Mouse (Mus musculus) layer of hippocampus, postnatal 36 days (tissue): ENCODE data around the gene Gpr152. TPM values are rescaled to one million over a fixed set of nuclear protein-coding genes. Genes with fewer than 3 reads are reported as not detected.

Experiments used
- DNase-seq, 2 experiments: peaks; one replicate each; pipeline ENCODE4 v3.0.0; 2022
- total RNA-seq, 2 experiments: library from RNA; stranded (reverse); gene quantifications; 2 replicates each; pipeline ENCODE4 v1.2.3; 2021

The Gpr152 gene
- under 1 TPM; 0.10 TPM for total RNA-seq

DNA sequence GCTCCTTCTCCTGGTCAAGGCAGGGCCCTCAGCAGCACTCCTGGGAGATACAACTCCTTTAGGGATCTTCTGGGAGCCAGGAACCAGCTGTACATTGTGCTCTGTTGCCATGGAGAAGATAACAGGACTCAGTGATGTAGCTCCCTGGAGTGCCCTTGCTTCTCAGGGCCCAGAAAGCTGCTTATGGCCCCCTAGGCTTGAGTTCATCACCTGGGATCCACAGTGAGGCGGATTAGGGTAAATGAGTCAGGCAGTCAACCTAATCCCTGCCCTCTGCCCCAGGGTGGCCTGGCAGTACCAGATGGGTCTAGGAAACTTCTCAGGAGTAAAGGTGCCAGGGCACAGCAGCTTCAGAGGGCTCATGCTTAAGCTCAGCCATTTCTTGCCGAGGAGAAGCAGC lies at the start of gene Gpr152:
Gene Gpr152, plus strand, starts transcription at position 342 of the 400 bp plus-strand sequence.
- no peak for DNase-seq

- no peak for DNase-seq
Observed at GRCm38 (mm10) chr19:4090446-4090845, 49.1 kb upstream of the Gpr152 start.

- DNase-seq = no peak
Observed at GRCm38 (mm10) chr19:4091383-4091782, 48.2 kb upstream of the Gpr152 start.

- no peak for DNase-seq
Observed at GRCm38 (mm10) chr19:4092750-4093149, 46.8 kb upstream of the Gpr152 start.

GRCm38 (mm10) chr19:4093772-4094171 lies 45.8 kb upstream of the Gpr152 start:
- DNase-seq = no peak

DNA sequence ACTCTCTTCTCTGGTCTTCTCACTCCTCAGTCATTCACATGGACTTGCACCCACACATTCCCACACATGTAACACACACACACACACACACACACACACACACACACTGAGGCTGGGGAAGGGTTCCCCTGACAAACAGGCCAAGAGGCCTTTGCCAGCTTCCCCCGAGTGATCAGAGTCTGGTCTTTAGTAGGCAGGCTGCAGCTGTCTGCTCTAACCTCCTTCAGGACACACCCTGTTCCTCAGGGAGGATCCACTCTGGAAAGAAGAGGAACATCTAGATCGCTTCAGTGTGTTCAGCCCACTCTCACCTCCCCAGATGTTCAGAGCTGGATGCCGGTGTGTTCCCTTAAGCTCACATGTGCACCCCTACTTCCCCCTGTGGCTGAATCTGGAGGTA lies 45.2 kb upstream of the Gpr152 start:
- DNase-seq = no peak

DNA sequence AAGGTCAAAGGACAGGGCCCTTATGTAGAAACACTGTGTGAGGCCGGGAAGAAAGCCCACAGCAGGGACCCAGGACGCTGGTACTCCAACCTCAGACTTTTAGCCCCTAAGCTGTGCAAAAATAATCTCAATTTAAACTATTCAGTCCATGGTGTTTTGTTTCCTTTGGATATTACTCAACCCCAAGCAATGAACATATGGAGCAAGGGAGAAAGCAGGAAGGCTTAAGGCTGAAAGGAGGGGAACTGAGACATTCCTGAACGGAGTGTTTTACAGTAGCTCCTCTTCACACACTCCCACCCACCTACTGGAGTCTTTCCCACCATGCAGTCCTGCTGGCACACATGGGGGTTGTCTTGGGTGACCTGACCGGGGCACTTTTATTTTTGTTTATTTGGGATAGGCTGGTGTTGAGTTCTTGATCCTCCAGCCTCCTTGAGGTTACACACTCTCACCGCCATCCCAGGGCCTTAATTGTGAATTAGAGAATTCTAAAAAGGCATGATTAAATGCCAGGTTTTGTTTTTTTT lies 44.7 kb upstream of the Gpr152 start:
- DNase-seq = no peak

- DNase-seq = no peak
Observed at GRCm38 (mm10) chr19:4095802-4096201, 43.8 kb upstream of the Gpr152 start.

GRCm38 (mm10) chr19:4096642-4097440 lies 42.7 kb upstream of the Gpr152 start, which contains the start of gene Cdk2ap2:
Gene Cdk2ap2, plus strand, starts transcription at chr19:4097182.
- peak; percentile 100 for DNase-seq

GRCm38 (mm10) chr19:4097441-4097825 lies 42.2 kb upstream of the Gpr152 start:
- no peak for DNase-seq

GRCm38 (mm10) chr19:4098426-4098825 lies 41.2 kb upstream of the Gpr152 start:
- no peak for DNase-seq

DNA sequence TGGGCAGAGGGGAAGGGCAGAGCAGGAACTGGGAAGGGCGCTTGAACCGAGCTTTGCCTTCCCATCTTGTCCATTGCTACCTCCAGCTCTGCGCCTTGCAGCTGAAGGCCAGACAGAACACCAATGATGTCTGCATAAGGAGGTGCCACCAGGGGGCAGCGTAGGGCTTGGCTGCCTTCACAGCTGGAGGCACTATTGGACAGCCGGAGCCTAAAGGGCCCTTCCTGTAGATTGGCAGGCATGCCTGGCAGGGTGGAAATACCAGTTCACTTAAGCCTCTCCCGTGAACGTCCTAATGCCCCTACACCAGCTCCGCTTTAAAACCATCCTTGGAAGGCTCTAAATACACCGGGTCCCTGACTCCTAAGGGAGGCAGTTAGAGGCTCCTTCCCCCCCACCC lies 40.5 kb upstream of the Gpr152 start:
- DNase-seq = peak; percentile 85 to 86

DNA sequence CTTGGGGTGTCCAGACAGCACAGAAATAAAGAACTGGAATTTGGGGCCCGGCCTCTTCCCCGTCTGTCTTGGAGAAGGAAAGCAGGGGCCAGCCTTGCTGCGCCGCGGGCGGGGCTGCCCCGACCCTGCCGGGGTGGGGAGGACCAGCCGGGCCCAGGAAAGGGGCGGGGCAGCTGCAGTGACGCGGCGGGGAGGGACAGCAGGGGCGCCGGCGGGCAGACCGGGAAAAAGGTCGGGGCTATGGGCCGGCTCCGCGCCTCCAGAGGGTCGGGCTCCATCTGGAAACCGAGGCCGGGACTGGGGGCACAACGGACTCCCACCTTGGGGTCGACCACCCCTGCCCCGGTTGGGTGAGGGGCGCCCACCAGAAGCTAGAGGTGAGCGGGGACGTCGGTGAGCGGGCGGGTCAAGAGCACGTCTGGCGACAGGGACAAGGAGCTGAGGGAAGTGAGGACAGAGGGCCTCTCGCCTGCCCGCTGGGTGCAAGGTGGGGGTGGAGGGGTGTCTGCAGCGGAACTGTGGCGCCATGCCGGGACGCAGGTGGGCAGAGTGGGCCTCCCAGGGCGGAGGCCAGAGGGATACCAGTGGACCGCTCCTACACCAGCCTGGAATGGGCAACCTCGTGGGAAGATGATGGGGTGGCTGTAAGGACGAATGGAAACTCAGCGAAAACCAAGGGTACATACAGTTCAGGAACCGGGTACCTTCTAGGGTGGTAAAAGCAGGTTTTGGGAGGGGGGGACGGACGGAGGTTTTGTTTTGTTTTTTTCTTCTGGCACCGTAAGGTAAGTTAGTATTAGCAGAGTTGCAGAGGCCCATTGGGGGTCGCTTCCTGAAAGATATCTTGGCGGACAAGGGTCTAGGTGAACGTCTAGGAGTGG lies 39.5 kb upstream of the Gpr152 start, which contains the start of gene Pitpnm1:
Gene Pitpnm1, plus strand, starts transcription at position 162 of the 881 bp plus-strand sequence.
- no peak for DNase-seq

- peak; percentile 66 to 71 for DNase-seq
Observed at GRCm38 (mm10) chr19:4100718-4101261, 38.8 kb upstream of the Gpr152 start.

GRCm38 (mm10) chr19:4101466-4101865 lies 38.1 kb upstream of the Gpr152 start:
- DNase-seq = no peak

DNA sequence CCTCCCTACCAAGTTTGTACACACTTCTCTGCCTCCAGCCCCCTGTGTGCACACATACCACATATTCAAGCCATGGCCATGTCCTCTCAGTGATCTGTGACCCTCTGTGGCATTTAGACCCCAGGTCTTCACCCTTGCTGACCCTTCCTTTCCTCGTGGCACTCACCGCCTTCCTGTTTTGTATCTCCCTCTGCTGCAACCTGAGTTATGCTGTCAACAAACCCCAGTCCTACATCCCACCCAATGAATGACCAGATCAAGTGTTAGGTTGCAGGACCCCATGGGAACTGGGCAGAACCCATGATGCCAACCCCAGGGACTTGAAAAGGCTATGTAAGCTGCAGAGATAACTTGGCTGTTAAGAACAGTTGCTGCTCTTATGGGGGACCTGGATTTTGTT lies 37.5 kb upstream of the Gpr152 start:
- no peak for DNase-seq

DNA sequence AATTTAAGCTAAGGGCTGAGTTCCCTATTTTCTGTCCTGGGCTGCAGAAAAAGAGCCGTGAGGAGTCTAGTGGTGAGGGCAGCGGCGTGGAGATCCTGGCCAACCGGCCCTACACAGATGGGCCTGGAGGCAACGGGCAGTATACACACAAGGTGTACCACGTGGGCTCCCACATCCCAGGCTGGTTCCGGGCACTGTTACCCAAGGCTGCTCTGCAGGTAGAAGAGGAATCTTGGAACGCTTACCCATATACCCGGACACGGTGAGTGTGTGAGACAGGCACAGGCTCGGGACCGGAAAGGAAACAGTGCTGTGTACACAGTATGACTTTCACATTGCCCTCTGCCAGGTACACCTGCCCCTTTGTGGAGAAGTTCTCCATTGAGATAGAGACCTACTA lies 37.0 kb upstream of the Gpr152 start:
- DNase-seq = no peak

- no peak for DNase-seq
Observed at GRCm38 (mm10) chr19:4103294-4103693, 36.3 kb upstream of the Gpr152 start.

DNA sequence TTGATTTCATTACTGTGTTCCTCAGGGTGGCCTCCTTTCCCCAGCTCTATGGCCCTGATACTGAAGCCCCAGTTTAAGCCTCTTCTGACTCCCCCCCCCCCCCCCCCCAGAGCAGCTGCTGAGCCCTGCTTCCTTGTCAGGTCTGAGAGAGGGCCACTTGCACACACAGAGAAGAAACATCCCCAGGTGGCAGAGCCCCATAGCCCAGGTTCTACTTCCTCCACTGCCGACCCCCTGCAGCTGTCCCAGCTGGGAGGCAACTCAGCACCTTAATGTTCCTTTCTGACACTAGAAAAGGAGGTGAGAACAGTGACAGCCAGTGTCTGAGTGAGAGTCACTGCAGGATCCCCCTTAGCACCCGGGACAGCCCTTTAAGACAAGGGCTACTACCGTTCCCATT lies 35.8 kb upstream of the Gpr152 start:
- no peak for DNase-seq

DNA sequence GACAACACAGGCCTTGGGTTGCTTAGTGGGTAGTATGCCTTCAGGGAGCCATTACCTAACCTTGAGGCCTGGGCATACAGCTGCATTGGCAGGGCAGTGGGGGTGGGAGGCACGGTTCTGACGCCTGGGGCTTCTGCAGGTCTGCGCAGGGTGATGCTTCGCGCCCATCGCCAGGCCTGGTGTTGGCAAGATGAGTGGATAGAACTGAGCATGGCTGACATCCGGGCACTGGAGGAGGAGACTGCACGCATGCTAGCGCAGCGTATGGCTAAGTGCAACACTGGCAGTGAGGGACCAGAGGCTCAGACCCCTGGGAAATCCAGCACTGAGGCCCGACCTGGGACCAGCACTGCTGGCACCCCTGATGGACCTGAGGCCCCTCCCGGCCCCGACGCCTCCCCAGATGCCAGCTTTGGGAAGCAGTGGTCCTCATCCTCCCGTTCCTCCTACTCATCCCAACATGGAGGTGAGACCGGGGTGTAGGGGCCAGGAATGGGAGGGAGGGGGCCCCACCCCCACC lies 34.9 kb upstream of the Gpr152 start:
- no peak for DNase-seq

DNA sequence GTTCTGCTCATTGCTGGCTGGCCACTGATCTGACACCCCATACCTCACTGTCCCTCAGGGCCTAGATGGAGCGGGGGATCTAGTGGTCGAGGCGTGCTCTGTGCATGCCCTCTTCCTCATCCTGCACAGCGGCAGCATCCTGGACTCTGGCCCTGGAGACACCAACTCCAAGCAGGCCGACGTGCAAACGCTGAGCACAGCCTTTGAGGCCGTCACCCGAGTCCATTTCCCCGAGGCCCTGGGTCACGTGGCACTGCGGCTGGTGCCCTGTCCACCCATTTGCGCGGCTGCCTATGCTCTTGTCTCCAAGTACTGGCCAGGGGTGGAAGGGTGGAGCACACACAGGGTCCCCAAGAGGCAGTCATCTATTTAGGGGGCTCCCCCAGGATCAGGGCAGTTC lies 32.9 kb upstream of the Gpr152 start:
- DNase-seq = no peak

- no peak for DNase-seq
Observed at GRCm38 (mm10) chr19:4108535-4108934, 31.1 kb upstream of the Gpr152 start.
